Mouse (Mus musculus): ENCODE data around the gene Plcb3. TPM values are rescaled to one million over a fixed set of nuclear protein-coding genes. Genes with fewer than 3 reads are reported as not detected.
A peak's percentile ranks its signal among the peaks of the same experiment; 100 is the strongest.

Plcb3 gene
- total RNA-seq (2014; rRNA removed) (12.8 and 13.1 TPM in 2 replicates), polyA plus RNA-seq (2015; fragmentation: Nextera tagmentation; extraction: Ambion mirVana) (7.3 and 10.0 TPM in 2 replicates)

DNA sequence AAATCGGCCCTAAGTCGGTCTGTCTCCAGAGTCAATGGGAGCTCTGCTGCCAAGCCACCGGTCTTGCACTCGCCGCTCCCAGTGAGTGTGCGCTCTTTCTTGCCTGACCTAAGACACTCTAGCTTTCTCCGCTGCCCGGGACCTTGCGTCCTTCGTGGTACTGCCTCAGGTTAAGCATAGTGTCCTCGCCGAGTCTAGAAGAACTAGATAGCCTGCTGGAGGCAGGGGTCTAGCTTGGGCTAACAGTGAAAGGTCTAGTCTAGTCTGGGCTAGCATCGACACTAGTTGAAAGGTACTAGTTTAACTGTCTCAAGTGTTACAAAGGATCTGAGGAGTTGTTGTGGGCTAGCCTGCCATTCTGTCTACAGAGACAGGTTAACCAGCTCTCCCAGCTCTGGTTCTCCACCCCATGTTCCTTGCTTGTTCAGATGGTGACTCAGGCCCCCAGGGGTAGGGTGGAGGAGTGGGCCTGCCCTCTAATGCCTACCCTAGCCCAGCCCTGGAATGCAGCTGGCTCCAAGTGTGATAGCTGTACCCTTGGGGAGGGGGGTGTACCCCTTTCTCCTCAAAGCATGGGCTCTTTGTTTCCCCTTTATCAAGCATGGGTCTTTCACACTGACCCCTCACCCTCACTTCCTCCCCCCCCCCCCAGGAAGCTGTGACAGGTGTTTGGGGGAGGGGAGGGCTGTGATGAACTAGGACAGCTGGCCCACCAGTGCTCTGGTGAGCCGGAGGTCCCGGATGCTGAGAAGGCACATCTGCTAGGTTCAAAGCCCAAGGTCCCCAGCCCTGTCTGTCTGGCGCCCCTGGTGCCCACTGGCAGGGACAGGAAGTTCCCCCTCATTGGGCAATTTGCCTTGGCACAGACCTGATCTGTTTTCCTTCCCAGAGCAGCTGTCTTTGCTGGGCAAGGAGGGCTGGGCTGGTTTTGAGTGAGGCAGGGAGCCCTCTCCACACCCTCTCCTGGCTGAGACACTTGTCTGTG is at the start of gene Plcb3:
Gene Plcb3 (minus strand): TSS at position 934 of the 985 bp plus-strand sequence.
- under 1% methylated on average over 16 of the region's 16 CpGs for WGBS
- H3K4me3 ChIP-seq (ENCODE audit: low read depth, low read length) = peak within 1 kb of the TSS; percentile 82
- peak; percentile 63 for TF ChIP-seq CTCF (IDR thresholded peaks at IDR 0.05; ENCODE audit: low read depth)
- peak within 1 kb of the TSS; percentile 80 for H3K9ac ChIP-seq
- no peaks in the 10 kb centered on the region for H3K27me3 ChIP-seq (ENCODE audit: insufficient read depth, low read length)
- peaks cover 9% of the 10 kb centered on the region for H3K4me1 ChIP-seq (ENCODE audit: insufficient read depth)
- H3K27ac ChIP-seq (ENCODE audit: low read depth, low read length) = peak within 1 kb of the TSS; percentile 85
- peak within 1 kb of the TSS; percentile 75 for H3K4me2 ChIP-seq (ENCODE audit: low read depth)
- peak; percentile 7 for ATAC-seq
- peaks cover 9% of the 10 kb centered on the region for H3K36me3 ChIP-seq (ENCODE audit: insufficient read depth)
- DNase-seq = peak; percentile 83
- no peaks in the 10 kb centered on the region for H3K9me3 ChIP-seq (ENCODE audit: low read length)

GRCm38 (mm10) chr19:7020224-7020641 is 44.0 kb upstream of the Plcb3 start:
- Histone ChIP-seq H3K9ac (no peak overlapping the region), H3K36me3 (ENCODE audit: insufficient read depth) (peaks cover 64% of the 10 kb centered on the region), H3K4me1 (ENCODE audit: insufficient read depth) (no peaks in the 10 kb centered on the region), H3K27me3 (ENCODE audit: insufficient read depth, low read length) (no peaks in the 10 kb centered on the region), H3K4me3 (ENCODE audit: low read depth, low read length) (no peak overlapping the region), H3K27ac (ENCODE audit: low read depth, low read length) (no peak overlapping the region), H3K4me2 (ENCODE audit: low read depth) (no peak overlapping the region), H3K9me3 (ENCODE audit: low read length) (no peaks in the 10 kb centered on the region)
- peak; percentile 54 for ATAC-seq
- DNase-seq = peak; percentile 56
- peak; percentile 77 for TF ChIP-seq CTCF (IDR thresholded peaks at IDR 0.05; ENCODE audit: low read depth)
- WGBS = 47% methylated on average over 3 of the region's 3 CpGs

DNA sequence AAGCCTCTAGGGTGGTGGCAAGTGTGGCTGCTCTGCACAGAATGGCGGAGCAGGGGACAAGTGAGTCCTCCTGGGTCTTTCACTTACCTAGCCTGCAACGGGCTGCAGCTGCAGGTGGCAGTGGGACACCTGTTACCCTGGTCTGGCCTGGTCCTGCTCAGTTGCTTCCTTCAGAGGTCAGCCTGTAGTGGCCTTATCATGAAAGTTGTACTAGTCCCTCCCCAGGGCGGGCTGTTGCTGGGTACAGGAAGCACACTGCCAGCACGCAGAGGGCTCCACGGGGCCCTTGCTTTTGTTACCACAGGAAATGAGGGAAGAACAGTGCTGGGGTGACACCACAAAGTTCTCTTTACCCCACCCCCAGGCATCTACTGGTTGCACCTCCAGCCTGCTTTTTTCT is 42.9 kb upstream of the Plcb3 start, which contains the start of gene Fermt3:
Gene Fermt3 (minus strand): TSS at position 279 of the 400 bp plus-strand sequence.
- DNase-seq = no peak
- Histone ChIP-seq H3K4me3 (ENCODE audit: low read depth, low read length) (no peak within 1 kb of the TSS), H3K4me2 (ENCODE audit: low read depth) (no peak within 1 kb of the TSS), H3K27ac (ENCODE audit: low read depth, low read length) (no peak within 1 kb of the TSS), H3K36me3 (ENCODE audit: insufficient read depth) (peaks cover 53% of the 10 kb centered on the region), H3K27me3 (ENCODE audit: insufficient read depth, low read length) (no peaks in the 10 kb centered on the region), H3K9ac (no peak within 1 kb of the TSS), H3K4me1 (ENCODE audit: insufficient read depth) (no peaks in the 10 kb centered on the region), H3K9me3 (ENCODE audit: low read length) (no peaks in the 10 kb centered on the region)
- no peak for ATAC-seq
- TF ChIP-seq CTCF (IDR thresholded peaks at IDR 0.05; ENCODE audit: low read depth) = no peak
- WGBS = 86% methylated on average over 5 of the region's 5 CpGs

GRCm38 (mm10) chr19:7018546-7018945 is 42.3 kb upstream of the Plcb3 start:
- no peak for DNase-seq
- Histone ChIP-seq H3K36me3 (ENCODE audit: insufficient read depth) (peaks cover 49% of the 10 kb centered on the region), H3K4me1 (ENCODE audit: insufficient read depth) (no peaks in the 10 kb centered on the region), H3K9ac (no peak overlapping the region), H3K27ac (ENCODE audit: low read depth, low read length) (no peak overlapping the region), H3K27me3 (ENCODE audit: insufficient read depth, low read length) (no peaks in the 10 kb centered on the region), H3K4me2 (ENCODE audit: low read depth) (no peak overlapping the region), H3K9me3 (ENCODE audit: low read length) (no peaks in the 10 kb centered on the region), H3K4me3 (ENCODE audit: low read depth, low read length) (no peak overlapping the region)
- ATAC-seq = no peak
- no peak for TF ChIP-seq CTCF (IDR thresholded peaks at IDR 0.05; ENCODE audit: low read depth)
- 91% methylated on average over 11 of the region's 11 CpGs for WGBS

DNA sequence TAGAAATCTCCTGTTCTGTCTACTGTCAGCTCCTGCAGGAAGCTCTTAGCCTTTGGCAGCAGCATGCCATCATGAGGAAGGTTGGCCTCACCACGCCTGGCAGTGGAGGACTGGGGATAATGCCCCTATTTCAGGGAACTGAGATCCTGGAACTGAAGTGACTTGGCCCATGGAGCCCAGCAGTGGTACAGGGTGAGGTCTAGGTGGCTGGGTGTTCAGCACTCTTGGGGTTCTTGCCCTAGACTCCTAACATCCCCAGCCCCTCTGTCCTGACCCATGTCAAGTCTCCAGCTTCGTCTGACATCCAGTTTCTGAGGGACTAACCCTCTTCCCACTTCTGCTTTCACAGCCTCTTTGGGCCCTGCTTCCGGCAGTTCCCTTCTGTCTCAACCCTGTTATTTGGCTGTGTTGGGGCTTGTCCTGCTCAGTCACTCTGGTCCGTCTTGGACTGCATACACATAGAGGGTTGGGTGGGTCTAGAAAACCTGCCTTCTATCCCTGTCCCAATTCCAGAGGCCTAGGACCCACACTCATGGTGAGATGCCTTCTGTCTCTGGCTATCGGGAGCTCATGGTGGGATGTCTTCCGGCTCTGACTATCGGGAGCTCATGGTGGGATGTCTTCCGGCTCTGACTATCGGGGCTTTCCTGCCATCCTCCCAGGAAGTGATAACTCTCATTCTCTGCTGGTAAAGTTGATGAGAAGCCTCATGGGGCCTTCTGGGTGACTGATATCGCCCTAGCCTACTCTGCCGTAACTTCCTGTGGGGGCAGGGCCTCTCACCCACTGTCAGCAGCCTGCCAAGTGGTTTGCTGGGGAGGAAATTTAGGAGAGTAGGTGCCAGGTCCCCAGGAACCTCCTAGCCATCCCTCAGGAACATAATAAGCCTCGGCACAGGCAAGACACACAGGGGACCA is 41.5 kb upstream of the Plcb3 start:
- no peak for DNase-seq
- Histone ChIP-seq H3K36me3 (ENCODE audit: insufficient read depth) (peaks cover 42% of the 10 kb centered on the region), H3K4me3 (ENCODE audit: low read depth, low read length) (no peak overlapping the region), H3K4me2 (ENCODE audit: low read depth) (no peak overlapping the region), H3K27me3 (ENCODE audit: insufficient read depth, low read length) (no peaks in the 10 kb centered on the region), H3K9ac (no peak overlapping the region), H3K27ac (ENCODE audit: low read depth, low read length) (no peak overlapping the region), H3K9me3 (ENCODE audit: low read length) (no peaks in the 10 kb centered on the region), H3K4me1 (ENCODE audit: insufficient read depth) (no peaks in the 10 kb centered on the region)
- WGBS = 84% methylated on average over 12 of the region's 12 CpGs
- no peak for TF ChIP-seq CTCF (IDR thresholded peaks at IDR 0.05; ENCODE audit: low read depth)
- no peak for ATAC-seq

- no peaks in the 10 kb centered on the region for H3K27me3 ChIP-seq (ENCODE audit: insufficient read depth, low read length)
- H3K4me1 ChIP-seq (ENCODE audit: insufficient read depth) = no peaks in the 10 kb centered on the region
- TF ChIP-seq CTCF (IDR thresholded peaks at IDR 0.05; ENCODE audit: low read depth) = no peak
- WGBS = 89% methylated on average over 20 of the region's 20 CpGs
- peaks cover 13% of the 10 kb centered on the region for H3K36me3 ChIP-seq (ENCODE audit: insufficient read depth)
- no peak overlapping the region for H3K4me3 ChIP-seq (ENCODE audit: low read depth, low read length)
- H3K4me2 ChIP-seq (ENCODE audit: low read depth) = no peak overlapping the region
- ATAC-seq = no peak
- no peak for DNase-seq
- H3K9ac ChIP-seq = no peak overlapping the region
- no peaks in the 10 kb centered on the region for H3K9me3 ChIP-seq (ENCODE audit: low read length)
- H3K27ac ChIP-seq (ENCODE audit: low read depth, low read length) = no peak overlapping the region
Measured at GRCm38 (mm10) chr19:7014481-7015135, 38.3 kb upstream of the Plcb3 start.

All from forebrain, postnatal 0 days (tissue).